Comparison of ENCODE assay signal across 1 mouse cellular context in the genomic region with DNA sequence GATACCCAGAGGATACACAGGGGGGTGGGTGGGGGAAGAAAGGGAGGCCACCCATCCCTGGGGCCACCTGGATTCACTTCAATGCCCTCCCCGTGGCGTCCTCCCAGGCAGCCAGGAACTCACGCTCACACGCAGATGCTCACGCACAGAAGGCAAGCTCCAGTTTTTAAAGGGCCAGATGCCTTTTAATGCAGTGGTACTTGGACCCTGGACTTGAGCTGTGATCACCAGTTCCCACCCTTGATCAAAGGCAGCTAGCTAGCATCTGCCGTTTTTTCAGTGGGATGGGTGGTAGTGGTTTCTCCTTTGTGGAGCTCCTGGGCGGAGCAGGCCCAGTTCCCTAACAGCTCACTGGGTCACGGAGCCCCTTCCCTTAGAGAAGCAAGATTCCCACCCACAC.
TF ChIP-seq lines count a peak whose summit lies in the region.

No protein-coding gene starts in this region.

TF ChIP-seq in MEL, 35 proteins besides CTCF, POLR2A, EP300 and RAD21:
- TF ChIP-seq USF1 (IDR thresholded peaks at IDR 0.05; ENCODE audit: low read depth, low read length) (no peak), ELF1 (IDR thresholded peaks at IDR 0.05; ENCODE audit: low read depth, low read length) (no peak), ZC3H11A (IDR thresholded peaks at IDR 0.05; ENCODE audit: low read depth, low read length) (no peak), MAZ (IDR thresholded peaks at IDR 0.05; ENCODE audit: low read depth, low read length) (no peak), GATA1 (IDR thresholded peaks at IDR 0.05; ENCODE audit: low read depth, low read length) (no peak), UBTF (IDR thresholded peaks at IDR 0.05; ENCODE audit: borderline replicate concordance, insufficient read depth, low read depth, low read length) (no peak), MAFK (IDR thresholded peaks at IDR 0.05; ENCODE audit: borderline replicate concordance, low read depth, low read length) (no peak), CHD2 (IDR thresholded peaks at IDR 0.05; ENCODE audit: low read length) (no peak), NELFE (IDR thresholded peaks at IDR 0.05; ENCODE audit: low read depth, low read length) (no peak), MYB (IDR thresholded peaks at IDR 0.05; ENCODE audit: low read depth, low read length) (no peak), CHD1 (IDR thresholded peaks at IDR 0.05; ENCODE audit: low read depth, low read length) (no peak), POLR2AphosphoS5 (IDR thresholded peaks at IDR 0.05; ENCODE audit: borderline replicate concordance, low read depth, low read length) (no peak), TCF12 (IDR thresholded peaks at IDR 0.05; ENCODE audit: low read depth, low read length) (no peak), GABPA (IDR thresholded peaks at IDR 0.05; ENCODE audit: low read depth, low read length) (no peak), ZKSCAN1 (IDR thresholded peaks at IDR 0.05; ENCODE audit: low read depth, low read length) (no peak), TAL1 (IDR thresholded peaks at IDR 0.05; ENCODE audit: low read length) (no peak), TBP (IDR thresholded peaks at IDR 0.05; ENCODE audit: low read depth, low read length) (no peak), ETS1 (IDR thresholded peaks at IDR 0.05; ENCODE audit: low read depth, low read length) (no peak), MYC (IDR thresholded peaks at IDR 0.05; ENCODE audit: low read depth, low read length) (no peak), ZNF384 (IDR thresholded peaks at IDR 0.05; ENCODE audit: low read depth, low read length) (no peak)
